Mouse (Mus musculus): ENCODE results near the gene Anks1b. TPM values are rescaled to one million over a fixed set of nuclear protein-coding genes. Genes with fewer than 3 reads are reported as not detected.

The Anks1b gene
- total and polyA plus RNA-seq, 3 experiments = not detected

DNA sequence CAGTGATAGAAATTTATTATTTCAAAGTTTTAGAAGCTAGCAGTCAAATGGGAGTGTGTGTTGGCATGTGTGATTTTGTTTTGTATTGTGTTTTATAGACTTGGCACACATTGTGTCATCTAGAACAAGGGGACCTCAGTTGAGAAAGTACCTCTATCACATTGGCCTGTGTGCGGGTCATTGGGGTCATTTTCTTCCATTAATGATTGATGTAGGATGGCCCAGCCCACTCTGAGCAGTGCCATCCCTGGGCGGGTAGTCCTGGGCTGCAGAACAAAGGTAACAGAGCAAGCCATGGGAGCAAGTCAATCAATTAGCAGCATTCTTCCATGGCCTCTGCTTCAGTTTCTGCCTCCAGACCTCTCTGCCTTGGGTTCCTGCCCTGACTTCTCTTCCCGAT, 34.5 kb upstream of the Anks1b start:
- H3K36me3 ChIP-seq (ENCODE audit: control insufficient read depth in 1 of 2, insufficient read depth in 2 of 2, low read length in 2 of 2) = no peaks in the 10 kb centered on the region
- H3K4me1 ChIP-seq (ENCODE audit: control insufficient read depth in 1 of 2, insufficient read depth in 2 of 2, low read length in 2 of 2) = no peaks in the 10 kb centered on the region
- no peaks in the 10 kb centered on the region for H3K9me3 ChIP-seq (replicated peaks; ENCODE audit: insufficient read depth, low read length)
- no peak overlapping the region for H3K9ac ChIP-seq (ENCODE audit: control insufficient read depth, low read depth, low read length, poor library complexity, severe bottlenecking)
- no peak overlapping the region for H3K27ac ChIP-seq (ENCODE audit: control insufficient read depth, low read depth, low read length)
- no peak overlapping the region for H3K4me3 ChIP-seq (ENCODE audit: control insufficient read depth in 1 of 2, insufficient read depth in 1 of 2, low read depth in 2 of 2, low read length in 2 of 2)
- no peaks in the 10 kb centered on the region for H3K79me2 ChIP-seq (ENCODE audit: control insufficient read depth, insufficient read depth, low read length, poor library complexity)
- DNase-seq (ENCODE audit: low read depth, low spot score) = no peak
- TF ChIP-seq GATA1 (IDR thresholded peaks at IDR 0.05; ENCODE audit: low read depth, low read length) (no peak), ZNF384 (IDR thresholded peaks at IDR 0.05; ENCODE audit: low read depth, low read length) (no peak), SMC3 (IDR thresholded peaks at IDR 0.05; ENCODE audit: low read depth, low read length) (no peak), RCOR1 (IDR thresholded peaks at IDR 0.05; ENCODE audit: low read depth, low read length) (no peak), EP300 (IDR thresholded peaks at IDR 0.05; ENCODE audit: low read depth in 1 of 2, low read length in 2 of 2) (no peak), NELFE (IDR thresholded peaks at IDR 0.05; ENCODE audit: low read depth, low read length) (no peak), CTCF (IDR thresholded peaks at IDR 0.05 in 2 of 3, conservative IDR thresholded peaks at IDR 0.05 in 1 of 3; ENCODE audit: control insufficient read depth in 1 of 3, insufficient read depth in 1 of 3, low read depth in 2 of 3, low read length in 3 of 3, poor library complexity in 1 of 3, severe bottlenecking in 1 of 3) (no peak)
- H3K27me3 ChIP-seq (ENCODE audit: control insufficient read depth in 1 of 2, insufficient read depth in 2 of 2, low read length in 2 of 2) = no peaks in the 10 kb centered on the region

GRCm38 (mm10) chr10:89850951-89851350, 22.4 kb upstream of the Anks1b start:
- no peak for DNase-seq (ENCODE audit: low read depth, low spot score)
- Histone ChIP-seq H3K9ac (ENCODE audit: control insufficient read depth, low read depth, low read length, poor library complexity, severe bottlenecking) (no peak overlapping the region), H3K27ac (ENCODE audit: control insufficient read depth, low read depth, low read length) (no peak overlapping the region), H3K79me2 (ENCODE audit: control insufficient read depth, insufficient read depth, low read length, poor library complexity) (no peaks in the 10 kb centered on the region), H3K27me3 (ENCODE audit: control insufficient read depth in 1 of 2, insufficient read depth in 2 of 2, low read length in 2 of 2) (no peaks in the 10 kb centered on the region), H3K4me3 (ENCODE audit: control insufficient read depth in 1 of 2, insufficient read depth in 1 of 2, low read depth in 2 of 2, low read length in 2 of 2) (no peak overlapping the region), H3K4me1 (ENCODE audit: control insufficient read depth in 1 of 2, insufficient read depth in 2 of 2, low read length in 2 of 2) (no peaks in the 10 kb centered on the region), H3K9me3 (replicated peaks; ENCODE audit: insufficient read depth, low read length) (no peaks in the 10 kb centered on the region), H3K36me3 (ENCODE audit: control insufficient read depth in 1 of 2, insufficient read depth in 2 of 2, low read length in 2 of 2) (no peaks in the 10 kb centered on the region)
- TF ChIP-seq MYB (IDR thresholded peaks at IDR 0.05; ENCODE audit: low read depth, low read length) (no peak), EP300 (IDR thresholded peaks at IDR 0.05; ENCODE audit: low read depth in 1 of 2, low read length in 2 of 2) (no peak), POLR2A (IDR thresholded peaks at IDR 0.05; ENCODE audit: control insufficient read depth in 1 of 2, insufficient read depth in 1 of 2, low read depth in 1 of 2, low read length in 2 of 2, poor library complexity in 1 of 2) (no peak), ETS1 (IDR thresholded peaks at IDR 0.05; ENCODE audit: low read depth, low read length) (no peak), SIN3A (IDR thresholded peaks at IDR 0.05; ENCODE audit: low read length) (no peak), RCOR1 (IDR thresholded peaks at IDR 0.05; ENCODE audit: low read depth, low read length) (no peak), MYC (IDR thresholded peaks at IDR 0.05; ENCODE audit: low read depth, low read length) (no peak), TBP (IDR thresholded peaks at IDR 0.05; ENCODE audit: low read depth, low read length) (no peak), MAZ (IDR thresholded peaks at IDR 0.05; ENCODE audit: low read depth, low read length) (no peak), JUND (IDR thresholded peaks at IDR 0.05; ENCODE audit: low read depth, low read length) (no peak), KAT2A (conservative IDR thresholded peaks at IDR 0.05; ENCODE audit: low read depth, low read length) (no peak), MXI1 (IDR thresholded peaks at IDR 0.05; ENCODE audit: low read depth, low read length) (no peak), MAFK (IDR thresholded peaks at IDR 0.05; ENCODE audit: borderline replicate concordance, low read depth, low read length) (no peak), E2F4 (IDR thresholded peaks at IDR 0.05; ENCODE audit: borderline replicate concordance, low read depth, low read length) (no peak)
